Mouse (Mus musculus) cerebellum, adult 8-10 months (tissue): ENCODE measurements around the gene Cybc1.

Experiments used
- DNase-seq: peaks from one replicate; pipeline ENCODE4 v3.0.0; 2022

Cybc1 gene

GRCm38 (mm10) chr11:121229018-121229439, at the start of gene Cybc1:
TSS of gene Cybc1 (minus strand) at chr11:121229322.
- peak; percentile 71 for DNase-seq

DNA sequence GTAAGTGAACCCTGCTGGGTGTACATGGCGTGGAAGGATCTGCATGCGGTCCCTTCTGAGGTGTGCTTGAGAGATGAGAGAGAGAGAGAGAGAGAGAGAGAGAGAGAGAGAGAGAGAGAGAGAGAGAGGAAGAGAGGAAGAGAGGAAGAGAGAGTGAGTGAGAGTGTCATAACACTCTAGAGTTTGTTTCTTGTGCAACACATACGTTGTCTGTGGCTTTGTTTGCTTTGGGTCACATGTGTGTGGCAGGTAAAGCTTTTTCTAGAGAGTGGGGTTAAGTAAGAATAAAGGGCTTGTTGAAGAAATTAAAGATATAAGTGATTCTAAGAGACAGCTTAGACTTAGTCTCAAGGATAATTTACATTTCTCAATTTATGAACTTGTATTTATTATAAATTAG, 48.9 kb upstream of the Cybc1 start:
- DNase-seq, result no peak

DNA sequence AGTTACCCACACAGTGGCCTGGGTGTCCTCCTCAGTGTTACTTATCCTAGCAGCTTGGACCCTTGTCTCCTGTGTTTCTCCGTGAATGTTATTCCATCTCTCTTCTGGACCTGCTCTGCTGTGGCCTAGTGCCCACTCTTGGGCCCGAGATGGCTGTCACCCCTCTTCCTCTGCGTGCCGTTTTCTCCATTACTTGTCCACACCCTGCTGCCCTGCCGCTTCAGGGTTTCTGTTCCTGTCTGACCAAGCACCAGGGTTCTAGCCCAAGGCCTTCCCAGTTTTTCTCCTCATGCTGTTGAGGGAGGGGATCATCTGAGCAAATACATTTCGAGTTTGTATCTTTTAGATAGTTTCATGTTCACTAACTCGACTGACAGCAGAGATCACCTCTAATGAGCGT, 48.4 kb upstream of the Cybc1 start:
- DNase-seq, result no peak

DNA sequence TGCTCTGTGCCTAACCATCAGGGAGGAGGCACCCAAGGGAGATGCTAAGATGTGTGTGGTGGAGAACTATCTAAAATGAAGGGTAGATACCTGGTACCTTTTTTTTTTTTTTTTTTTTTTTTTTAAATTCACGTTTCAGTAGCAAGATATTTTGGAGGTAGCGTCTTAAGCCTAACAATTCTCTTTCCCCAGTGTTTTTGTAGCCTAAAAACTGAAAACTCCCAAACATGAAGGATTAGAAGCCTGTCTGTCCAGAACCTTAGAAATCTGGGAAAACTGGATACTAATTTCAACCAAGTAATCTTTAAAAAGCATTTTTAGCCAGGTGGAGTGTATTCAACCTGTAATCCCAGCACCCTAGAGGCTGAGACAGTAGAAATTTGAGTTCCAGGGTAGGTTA, 32.0 kb upstream of the Cybc1 start:
- no peak for DNase-seq

GRCm38 (mm10) chr11:121260211-121260906, 31.2 kb upstream of the Cybc1 start:
- peak; percentile 47 for DNase-seq

- DNase-seq, result peak; percentile 90
Measured at GRCm38 (mm10) chr11:121259160-121260100, 30.3 kb upstream of the Cybc1 start, which contains the start of gene Foxk2. TSS of gene Foxk2 (plus strand) at chr11:121259990.

DNA sequence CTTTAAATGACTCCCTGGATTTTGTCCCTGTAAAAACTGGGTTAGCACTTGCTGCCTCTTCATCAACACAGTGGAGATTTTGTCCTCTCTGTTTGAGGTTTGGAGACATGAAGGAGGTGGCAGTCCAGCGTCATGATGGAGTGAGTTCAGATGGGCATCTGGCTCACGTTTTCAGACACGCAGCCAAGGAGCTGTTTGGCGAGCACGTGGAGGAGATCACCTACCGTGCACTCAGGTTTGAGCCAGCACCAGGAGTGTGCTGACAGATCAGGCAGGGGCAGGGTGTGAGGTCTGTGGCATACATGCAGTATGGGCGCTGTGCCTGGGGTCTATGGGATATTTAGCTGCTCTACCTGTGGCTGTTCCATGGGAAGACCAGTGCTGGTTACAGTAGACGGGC, 21.1 kb upstream of the Cybc1 start:
- no peak for DNase-seq

DNA sequence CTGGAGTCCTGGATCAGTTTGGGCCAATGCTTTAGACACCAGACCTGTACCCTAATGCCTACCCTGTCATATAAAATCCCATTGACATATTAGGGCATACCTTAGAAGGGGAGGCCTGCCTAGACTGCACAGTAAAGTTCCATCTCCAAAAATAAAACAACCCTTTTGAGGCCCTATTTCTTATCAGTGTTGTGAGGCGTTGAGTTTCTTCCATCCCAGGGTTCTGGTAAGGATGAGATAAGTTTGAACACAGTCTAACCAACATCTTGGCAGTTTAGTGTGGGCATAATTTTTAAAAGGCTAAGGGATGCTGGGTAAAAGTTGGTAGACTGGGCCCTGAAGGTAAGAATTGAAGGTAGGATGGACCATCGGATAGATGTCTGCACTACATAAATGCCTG, 10.5 kb upstream of the Cybc1 start:
- DNase-seq, result no peak

GRCm38 (mm10) chr11:121237345-121238128, 8.4 kb upstream of the Cybc1 start:
- DNase-seq, result no peak

GRCm38 (mm10) chr11:121236564-121237344, 7.6 kb upstream of the Cybc1 start, which contains the start of gene Narf:
TSS of gene Narf (plus strand) at chr11:121237253.
- DNase-seq, result peak; percentile 99

DNA sequence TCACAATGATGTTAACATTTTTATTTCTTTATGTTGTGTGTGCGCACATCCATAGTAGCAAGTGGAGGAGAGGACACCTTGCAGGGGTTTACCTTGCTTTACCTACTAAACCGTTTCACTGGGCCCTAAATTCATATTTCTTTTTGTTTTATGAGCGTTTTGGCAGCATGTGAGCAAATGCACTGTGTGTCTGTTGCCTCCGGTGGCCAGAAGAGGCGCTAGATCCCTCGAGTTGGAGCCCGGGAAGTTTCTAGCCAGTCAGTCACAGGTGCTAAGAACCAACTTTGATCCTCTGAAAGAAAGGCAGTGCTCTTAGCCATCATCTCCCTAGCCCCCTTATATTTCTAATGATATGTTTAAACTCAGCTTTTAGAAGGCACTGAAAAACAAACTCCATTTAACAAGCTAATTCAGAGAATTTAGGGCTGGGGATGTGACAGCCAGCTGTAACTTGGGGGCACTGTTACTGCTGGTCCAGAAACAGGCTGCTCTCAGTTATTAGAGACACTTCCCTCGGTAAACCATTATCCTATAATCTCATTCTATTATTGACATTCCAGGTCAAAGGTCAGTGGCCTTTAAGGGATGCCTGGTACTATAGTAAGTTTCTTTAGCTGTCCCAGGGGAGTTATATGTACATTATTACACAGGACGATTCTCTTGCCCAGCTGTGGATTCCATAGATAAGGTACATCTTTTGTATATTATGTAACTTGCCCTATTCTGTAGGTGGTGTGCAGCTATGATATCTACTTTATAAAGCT, 6.5 kb upstream of the Cybc1 start:
- DNase-seq, result peak; percentile 42

GRCm38 (mm10) chr11:121232706-121233105, 3.6 kb upstream of the Cybc1 start:
- DNase-seq, result no peak

DNA sequence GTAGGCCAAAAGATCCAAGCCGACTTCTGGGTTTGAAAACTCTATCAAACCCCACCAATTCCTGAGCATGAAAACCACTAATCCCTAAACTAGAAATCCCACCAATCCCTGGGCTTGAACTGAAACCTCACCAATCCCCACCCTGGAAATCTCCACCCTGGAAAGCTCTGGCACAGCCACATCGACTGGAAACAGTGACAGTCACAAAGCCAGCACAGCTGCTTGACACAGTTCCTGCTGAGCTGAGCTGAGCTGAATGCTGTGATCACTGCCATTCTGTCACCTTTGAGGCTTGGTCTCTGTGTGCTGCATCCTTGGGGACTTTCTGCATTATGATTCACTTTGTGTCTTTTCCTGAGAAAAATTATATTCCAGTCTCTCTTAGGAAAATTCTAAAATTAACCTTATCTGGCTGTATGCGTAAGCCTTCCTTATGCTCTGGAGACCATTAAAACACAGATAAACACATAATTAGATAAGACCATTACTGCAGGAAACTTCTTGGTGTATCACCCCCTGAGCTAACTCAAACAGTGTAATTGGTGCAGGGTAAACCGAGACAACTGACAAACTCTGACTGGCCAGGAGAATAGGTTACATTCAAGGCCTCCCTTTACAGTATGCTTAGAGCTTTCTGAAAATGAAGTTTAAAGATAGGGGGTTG, 2.6 kb upstream of the Cybc1 start:
- DNase-seq, result no peak

- no peak for DNase-seq
Measured at GRCm38 (mm10) chr11:121231191-121231590, 2.1 kb upstream of the Cybc1 start.

DNA sequence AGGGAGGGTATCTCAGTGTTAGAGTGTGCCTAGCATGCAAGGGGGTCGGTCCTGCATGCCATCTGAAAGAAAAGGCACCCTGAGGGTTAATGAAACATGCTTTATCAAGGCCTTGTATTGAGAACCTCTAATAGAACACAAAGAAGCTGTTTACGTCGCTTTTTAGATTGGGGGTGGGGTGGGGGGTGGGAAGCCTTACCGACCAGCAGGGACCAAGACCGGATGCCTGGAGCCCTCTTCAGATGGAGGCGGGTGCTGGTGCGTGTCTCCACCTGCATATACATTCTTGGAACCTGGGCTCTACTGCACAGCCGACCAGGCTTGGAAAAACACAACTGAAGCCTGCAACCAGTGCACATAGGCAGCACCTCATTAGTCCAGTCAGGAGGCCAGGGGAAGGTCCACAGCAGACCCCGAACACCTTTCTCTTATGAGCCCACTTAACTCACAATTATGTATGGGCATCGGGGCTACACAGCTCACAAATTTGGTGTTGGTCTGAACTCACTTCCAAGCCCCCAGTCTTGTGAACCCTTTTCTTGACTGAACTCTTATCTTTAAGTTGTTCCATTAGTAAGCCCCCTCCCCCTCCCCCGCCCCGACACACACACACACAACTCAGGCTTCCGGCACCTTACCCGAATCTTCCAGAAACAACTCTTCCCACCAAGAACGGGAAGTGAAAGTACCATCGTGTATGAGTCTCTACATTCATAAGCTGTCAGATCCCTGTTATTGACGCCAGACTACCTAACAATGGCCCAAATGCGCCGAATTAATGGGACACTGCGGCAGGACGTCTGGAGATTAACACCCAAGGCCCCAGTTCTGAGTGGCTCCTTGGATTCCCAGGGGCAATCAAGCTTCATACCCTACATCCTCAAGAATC, 749 bp downstream of the Cybc1 start:
- no peak for DNase-seq

DNA sequence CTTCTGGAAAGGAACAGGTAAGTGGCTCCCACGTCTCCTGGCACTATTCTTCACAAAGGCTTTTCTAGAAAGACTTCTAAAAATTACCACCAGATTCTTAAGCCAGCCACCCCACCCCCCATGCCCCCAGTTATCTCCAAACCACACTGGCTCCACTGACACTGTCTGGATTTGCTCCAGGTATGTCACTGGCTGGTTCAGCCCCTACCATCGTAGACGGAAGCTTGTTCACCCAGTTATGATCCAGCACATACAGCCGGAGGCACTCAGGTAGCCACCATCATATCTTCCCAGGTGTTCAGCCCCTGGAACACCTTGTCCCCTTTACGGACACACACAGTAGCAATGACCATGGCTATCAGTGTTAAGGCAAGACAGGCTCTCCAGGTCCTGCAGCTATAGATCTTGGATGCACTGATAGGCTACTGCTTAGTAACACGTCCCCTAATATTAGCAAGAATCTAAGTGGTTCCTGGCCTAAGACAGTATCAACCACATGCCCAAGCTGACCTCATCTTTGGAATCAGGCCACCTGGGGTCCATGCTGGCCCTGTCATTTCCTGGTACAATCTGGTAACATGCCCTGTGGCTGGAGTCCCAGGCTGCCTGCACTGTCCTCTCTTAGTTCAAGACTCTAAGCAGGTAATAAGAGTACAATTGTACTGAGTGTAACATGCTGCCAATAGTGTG, 7.7 kb downstream of the Cybc1 start:
- peak; percentile 57 for DNase-seq

DNA sequence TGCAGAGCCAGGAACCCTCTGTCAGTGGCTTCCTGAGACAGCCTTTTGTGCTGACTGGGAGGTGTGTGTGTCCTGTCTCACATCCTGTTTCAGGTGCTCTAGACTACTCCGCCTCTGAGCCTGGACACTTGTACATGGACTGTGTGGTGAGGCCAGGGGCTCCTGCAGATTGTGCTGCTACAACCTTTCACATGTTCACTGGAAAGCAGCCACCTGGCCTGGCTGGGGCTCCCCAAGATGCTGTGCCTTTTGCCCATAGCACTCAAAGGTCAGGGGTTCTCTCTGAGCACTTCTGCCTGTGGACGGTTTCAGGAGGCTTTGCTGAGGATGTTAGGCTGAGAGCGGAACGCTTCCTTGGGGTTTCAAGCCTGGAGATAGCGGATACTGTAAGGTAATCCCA, 8.4 kb downstream of the Cybc1 start:
- DNase-seq, result no peak

GRCm38 (mm10) chr11:121219776-121220175, 9.3 kb downstream of the Cybc1 start:
- no peak for DNase-seq

GRCm38 (mm10) chr11:121216831-121217230, 12.3 kb downstream of the Cybc1 start:
- DNase-seq, result no peak
